Mouse (Mus musculus): ENCODE measurements around the gene Pde10a. TPM values are rescaled to one million over a fixed set of nuclear protein-coding genes. Genes with fewer than 3 reads are reported as not detected.

Gene Pde10a
- polyA plus RNA-seq, 1 experiment from 2014 or later, result 1.3 TPM

DNA sequence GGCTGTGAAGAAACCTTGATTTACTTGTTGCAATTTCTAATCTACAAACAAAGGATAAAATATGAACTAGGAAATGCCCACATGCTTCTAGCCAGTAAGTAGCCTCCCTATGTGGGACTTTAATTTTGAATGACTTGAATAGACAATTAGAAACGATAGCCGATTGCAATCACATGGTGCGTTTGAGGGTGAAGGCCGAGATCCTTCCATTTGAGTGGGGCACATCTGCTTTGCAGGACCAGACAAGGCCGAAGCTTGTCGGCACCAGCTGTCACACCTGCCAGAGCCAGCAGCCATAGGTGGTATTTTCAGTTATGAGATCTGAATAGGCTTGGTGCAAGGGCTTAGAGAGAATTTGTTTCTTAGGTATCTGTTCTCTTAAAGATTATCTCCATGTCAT is 360.7 kb downstream of the Pde10a start:
- no peak overlapping the region for H3K4me3 ChIP-seq (replicated peaks; ENCODE audit: low read depth, low read length)
- H3K4me2 ChIP-seq (ENCODE audit: low read length), result no peak overlapping the region
- no peaks in the 10 kb centered on the region for H3K9me3 ChIP-seq (replicated peaks; ENCODE audit: low read length)
- no peak for ATAC-seq (replicated peaks; ENCODE audit: low FRiP score, low read depth)
- no peak overlapping the region for H3K9ac ChIP-seq (ENCODE audit: low read depth, low read length)
- H3K4me1 ChIP-seq (replicated peaks; ENCODE audit: insufficient read depth, low read length), result no peaks in the 10 kb centered on the region
- H3K27ac ChIP-seq, result no peak overlapping the region
- no peak for DNase-seq (ENCODE audit: low spot score)
- no peaks in the 10 kb centered on the region for H3K36me3 ChIP-seq (ENCODE audit: insufficient read depth, low read length)
- H3K27me3 ChIP-seq (ENCODE audit: insufficient read depth, low read length), result no peaks in the 10 kb centered on the region
- 94% methylated on average over 6 of the region's 6 CpGs for WGBS
- no peak for TF ChIP-seq CTCF (IDR thresholded peaks at IDR 0.05; ENCODE audit: low read depth)

DNA sequence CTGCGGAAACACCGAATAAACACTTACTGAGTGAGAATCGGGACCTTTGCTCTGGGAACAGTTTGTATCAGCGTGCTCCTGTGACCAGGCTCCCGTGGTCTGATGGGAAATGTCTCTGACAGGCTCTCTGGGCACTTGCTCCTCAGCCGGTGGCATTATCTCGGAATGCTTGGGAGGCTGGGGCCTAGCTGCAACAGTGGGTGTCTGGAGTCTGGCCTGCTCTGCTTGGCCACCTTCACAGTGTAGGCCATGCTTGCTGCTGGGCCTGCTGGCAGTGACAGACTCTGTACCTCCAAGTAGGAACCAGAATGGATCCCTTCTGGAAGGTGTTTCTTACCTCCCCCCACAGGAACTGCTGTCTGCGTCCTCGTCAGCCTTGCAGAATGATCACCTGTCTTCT is 362.9 kb downstream of the Pde10a start:
- H3K36me3 ChIP-seq (ENCODE audit: insufficient read depth, low read length), result no peaks in the 10 kb centered on the region
- H3K27me3 ChIP-seq (ENCODE audit: insufficient read depth, low read length), result no peaks in the 10 kb centered on the region
- DNase-seq (ENCODE audit: low spot score), result no peak
- no peak for ATAC-seq (replicated peaks; ENCODE audit: low FRiP score, low read depth)
- H3K4me1 ChIP-seq (replicated peaks; ENCODE audit: insufficient read depth, low read length), result no peaks in the 10 kb centered on the region
- H3K9me3 ChIP-seq (replicated peaks; ENCODE audit: low read length), result no peaks in the 10 kb centered on the region
- H3K4me2 ChIP-seq (ENCODE audit: low read length), result no peak overlapping the region
- H3K27ac ChIP-seq, result no peak overlapping the region
- no peak for TF ChIP-seq CTCF (IDR thresholded peaks at IDR 0.05; ENCODE audit: low read depth)
- 75% methylated on average over 9 of the region's 9 CpGs for WGBS
- no peak overlapping the region for H3K9ac ChIP-seq (ENCODE audit: low read depth, low read length)
- H3K4me3 ChIP-seq (replicated peaks; ENCODE audit: low read depth, low read length), result no peak overlapping the region

DNA sequence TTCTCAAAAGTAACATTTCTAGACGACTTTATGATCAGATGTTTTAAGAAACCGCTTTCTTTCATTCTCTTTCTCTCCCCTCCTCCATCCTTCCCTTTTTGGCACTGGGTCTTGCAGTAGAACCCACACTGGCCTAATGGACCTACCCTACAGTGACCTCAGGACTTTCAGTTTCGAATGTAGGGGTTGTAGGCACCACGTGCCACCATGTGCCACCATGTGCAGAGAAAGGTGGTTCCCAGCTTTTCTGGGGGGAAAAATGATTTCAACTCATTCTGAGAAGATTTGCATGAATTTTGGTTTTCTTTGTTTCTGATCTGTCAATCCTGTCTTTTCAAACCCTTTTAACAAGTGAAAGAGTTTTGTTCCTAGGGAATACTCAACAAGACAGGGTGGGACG is 363.5 kb downstream of the Pde10a start:
- no peak overlapping the region for H3K9ac ChIP-seq (ENCODE audit: low read depth, low read length)
- no peaks in the 10 kb centered on the region for H3K4me1 ChIP-seq (replicated peaks; ENCODE audit: insufficient read depth, low read length)
- no peaks in the 10 kb centered on the region for H3K27me3 ChIP-seq (ENCODE audit: insufficient read depth, low read length)
- TF ChIP-seq CTCF (IDR thresholded peaks at IDR 0.05; ENCODE audit: low read depth), result no peak
- H3K4me3 ChIP-seq (replicated peaks; ENCODE audit: low read depth, low read length), result no peak overlapping the region
- H3K4me2 ChIP-seq (ENCODE audit: low read length), result no peak overlapping the region
- ATAC-seq (replicated peaks; ENCODE audit: low FRiP score, low read depth) (no peak), DNase-seq (ENCODE audit: low spot score) (no peak)
- H3K9me3 ChIP-seq (replicated peaks; ENCODE audit: low read length), result no peaks in the 10 kb centered on the region
- WGBS, result 89% methylated on average over 5 of the region's 5 CpGs
- no peak overlapping the region for H3K27ac ChIP-seq
- no peaks in the 10 kb centered on the region for H3K36me3 ChIP-seq (ENCODE audit: insufficient read depth, low read length)

DNA sequence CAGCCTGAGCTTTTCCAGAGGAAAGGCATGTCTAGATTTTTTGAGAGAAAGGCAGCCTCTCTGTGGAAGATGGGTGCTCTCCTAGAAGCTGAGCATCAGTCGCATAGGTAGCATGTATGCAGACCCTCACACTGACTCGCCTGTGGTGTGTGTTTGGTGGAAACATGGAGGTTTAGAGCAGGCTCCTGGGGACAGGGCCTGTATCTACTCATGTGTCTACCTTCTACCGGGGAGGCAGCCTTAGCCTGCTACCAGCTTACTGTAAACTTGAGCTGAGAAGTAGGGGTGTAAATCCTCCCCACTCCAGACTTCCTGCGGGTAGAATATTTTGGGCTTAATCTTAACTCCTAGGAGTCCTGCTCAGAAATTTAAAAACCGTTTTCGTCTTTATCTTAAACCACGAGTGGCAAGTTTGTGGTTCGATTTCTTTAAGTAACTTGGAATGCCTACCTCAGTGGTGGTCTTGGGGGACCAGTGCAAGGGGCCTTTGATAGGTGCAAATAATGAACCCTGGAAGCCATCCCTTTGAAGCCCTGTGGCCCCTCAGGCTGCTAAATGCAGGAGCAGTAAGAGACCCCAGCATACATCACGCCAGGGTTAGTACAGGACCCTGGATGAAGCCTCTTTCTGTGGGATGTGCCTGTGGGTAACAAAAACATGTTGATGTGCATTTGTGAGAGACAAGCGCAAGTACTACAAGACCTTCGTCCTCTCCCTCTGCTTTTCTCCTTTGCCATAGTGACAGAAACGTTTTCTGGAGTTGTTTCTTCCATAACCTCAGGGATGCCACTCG is 367.2 kb downstream of the Pde10a start:
- Histone ChIP-seq H3K4me2 (ENCODE audit: low read length) (no peak overlapping the region), H3K27me3 (ENCODE audit: insufficient read depth, low read length) (no peaks in the 10 kb centered on the region), H3K9me3 (replicated peaks; ENCODE audit: low read length) (no peaks in the 10 kb centered on the region), H3K36me3 (ENCODE audit: insufficient read depth, low read length) (no peaks in the 10 kb centered on the region), H3K9ac (ENCODE audit: low read depth, low read length) (no peak overlapping the region), H3K4me3 (replicated peaks; ENCODE audit: low read depth, low read length) (no peak overlapping the region), H3K27ac (no peak overlapping the region), H3K4me1 (replicated peaks; ENCODE audit: insufficient read depth, low read length) (no peaks in the 10 kb centered on the region)
- no peak for TF ChIP-seq CTCF (IDR thresholded peaks at IDR 0.05; ENCODE audit: low read depth)
- ATAC-seq (replicated peaks; ENCODE audit: low FRiP score, low read depth) (no peak), DNase-seq (ENCODE audit: low spot score) (no peak)
- 72% methylated on average over 13 of the region's 13 CpGs for WGBS

DNA sequence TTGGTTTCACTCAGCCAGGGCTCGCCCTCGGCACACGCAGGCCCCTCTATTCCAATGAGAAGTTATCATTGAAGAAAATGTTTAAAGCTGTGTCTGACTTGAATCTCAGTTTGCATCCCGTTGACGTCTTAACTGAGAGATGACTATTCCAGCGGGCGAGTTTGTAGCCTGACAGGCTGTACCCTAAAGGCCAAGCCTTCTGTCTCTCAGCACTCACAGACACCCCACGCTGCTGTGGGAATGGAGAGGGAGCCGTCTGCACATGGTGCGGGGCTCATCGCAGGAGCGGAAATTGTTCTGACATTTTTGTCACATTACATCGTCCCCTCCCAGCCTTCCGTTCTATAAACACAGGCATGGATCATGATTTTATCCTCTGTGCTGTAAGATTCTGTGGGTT is 370.8 kb downstream of the Pde10a start:
- no peaks in the 10 kb centered on the region for H3K36me3 ChIP-seq (ENCODE audit: insufficient read depth, low read length)

DNA sequence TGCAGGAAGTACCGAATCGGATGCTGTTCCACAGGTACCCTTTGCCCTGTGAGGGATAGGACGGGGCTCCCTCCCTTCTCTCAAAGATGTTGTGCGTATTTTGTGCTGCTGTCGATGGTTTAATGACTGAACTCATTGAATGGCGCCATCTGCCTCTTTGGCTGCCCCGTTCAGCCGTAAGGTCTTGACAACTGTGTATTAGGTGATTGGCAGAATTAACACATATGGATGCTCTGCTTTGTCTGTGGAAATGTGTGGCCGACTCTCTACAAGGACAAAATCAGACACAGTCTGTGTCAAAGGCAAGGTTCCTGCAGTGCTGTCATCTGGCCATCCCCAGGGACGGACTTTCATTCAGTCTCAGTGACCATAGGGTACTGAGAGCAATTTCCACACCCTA is 372.6 kb downstream of the Pde10a start:
- H3K27ac ChIP-seq, result no peak overlapping the region
- H3K4me1 ChIP-seq (replicated peaks; ENCODE audit: insufficient read depth, low read length), result no peaks in the 10 kb centered on the region
- no peak for ATAC-seq (replicated peaks; ENCODE audit: low FRiP score, low read depth)

More for the DNA sequence above, 370.8 kb downstream of the Pde10a start:
- TF ChIP-seq CTCF (IDR thresholded peaks at IDR 0.05; ENCODE audit: low read depth), result no peak
- H3K4me2 ChIP-seq (ENCODE audit: low read length), result no peak overlapping the region
- H3K4me1 ChIP-seq (replicated peaks; ENCODE audit: insufficient read depth, low read length), result no peaks in the 10 kb centered on the region
- DNase-seq (ENCODE audit: low spot score), result no peak
- no peaks in the 10 kb centered on the region for H3K27me3 ChIP-seq (ENCODE audit: insufficient read depth, low read length)
- H3K27ac ChIP-seq, result no peak overlapping the region
- H3K9me3 ChIP-seq (replicated peaks; ENCODE audit: low read length), result no peaks in the 10 kb centered on the region
- H3K4me3 ChIP-seq (replicated peaks; ENCODE audit: low read depth, low read length), result no peak overlapping the region
- 69% methylated on average over 14 of the region's 14 CpGs for WGBS
- H3K9ac ChIP-seq (ENCODE audit: low read depth, low read length), result no peak overlapping the region
- ATAC-seq (replicated peaks; ENCODE audit: low FRiP score, low read depth), result no peak

DNA sequence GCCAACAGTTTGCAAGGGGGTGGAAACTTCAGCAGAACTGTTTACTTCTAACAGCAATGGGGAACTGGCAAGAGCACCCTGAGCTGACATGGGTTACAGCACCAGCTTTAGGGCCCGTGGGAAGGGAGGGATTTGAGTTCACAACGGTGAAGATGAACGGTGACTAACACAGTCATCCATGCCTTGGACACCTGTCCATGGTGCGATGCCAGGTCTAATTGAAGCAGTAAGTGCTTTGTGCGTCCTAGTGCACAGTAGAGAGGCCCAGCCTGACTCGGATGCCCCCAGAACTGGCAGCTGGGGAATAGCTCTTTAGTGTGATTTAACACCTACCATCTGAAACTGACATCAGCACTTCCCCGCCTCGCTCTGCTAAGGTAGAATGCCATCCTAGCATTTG is 373.0 kb downstream of the Pde10a start:
- Histone ChIP-seq H3K27ac (no peak overlapping the region), H3K4me2 (ENCODE audit: low read length) (no peak overlapping the region), H3K9ac (ENCODE audit: low read depth, low read length) (no peak overlapping the region), H3K36me3 (ENCODE audit: insufficient read depth, low read length) (no peaks in the 10 kb centered on the region), H3K9me3 (replicated peaks; ENCODE audit: low read length) (no peaks in the 10 kb centered on the region), H3K4me1 (replicated peaks; ENCODE audit: insufficient read depth, low read length) (no peaks in the 10 kb centered on the region), H3K27me3 (ENCODE audit: insufficient read depth, low read length) (no peaks in the 10 kb centered on the region), H3K4me3 (replicated peaks; ENCODE audit: low read depth, low read length) (no peak overlapping the region)
- ATAC-seq (replicated peaks; ENCODE audit: low FRiP score, low read depth) (no peak), DNase-seq (ENCODE audit: low spot score) (no peak)
- TF ChIP-seq CTCF (IDR thresholded peaks at IDR 0.05; ENCODE audit: low read depth), result no peak
- 71% methylated on average over 8 of the region's 8 CpGs for WGBS

More for the DNA sequence above, 372.6 kb downstream of the Pde10a start:
- Histone ChIP-seq H3K4me2 (ENCODE audit: low read length) (no peak overlapping the region), H3K9me3 (replicated peaks; ENCODE audit: low read length) (no peaks in the 10 kb centered on the region), H3K27me3 (ENCODE audit: insufficient read depth, low read length) (no peaks in the 10 kb centered on the region), H3K4me3 (replicated peaks; ENCODE audit: low read depth, low read length) (no peak overlapping the region), H3K36me3 (ENCODE audit: insufficient read depth, low read length) (no peaks in the 10 kb centered on the region), H3K9ac (ENCODE audit: low read depth, low read length) (no peak overlapping the region)
- no peak for DNase-seq (ENCODE audit: low spot score)
- WGBS, result 84% methylated on average over 10 of the region's 10 CpGs
- TF ChIP-seq CTCF (IDR thresholded peaks at IDR 0.05; ENCODE audit: low read depth), result no peak
